16 mouse cellular contexts compared by ENCODE assay signal in genomic region chr10:43648815-43649447, GRCm38 (mm10).
A peak's percentile ranks its signal among the peaks of the same experiment; 100 is the strongest.
DNase-seq lines count a peak whose midpoint lies in the region; ATAC-seq and TF ChIP-seq lines count a peak whose summit lies in the region.
"Had no signal": no experiment of that assay in that cellular context is flagged by ENCODE, and none has a peak within 500 bp of the region (broad histone marks: within the 10 kb centered on the region; RNA-seq: fewer than 3 reads in every experiment).

No protein-coding gene starts in this region.

- no peak overlapping the region for H3K4me3 ChIP-seq in heart, embryonic 13.5 days
- no peak overlapping the region for H3K4me3 ChIP-seq in liver, embryonic 14.5 days (ENCODE audit: insufficient read depth in 1 of 2, low read depth in 2 of 2, low read length in 2 of 2)
- H3K4me3 ChIP-seq: heart, embryonic 15.5 days; kidney, embryonic 15.5 days; midbrain, embryonic 10.5 days; neural tube, embryonic 13.5 days had no signal

- WGBS in heart, embryonic 13.5 days, result 38% methylated on average over 6 of the region's 6 CpGs
- WGBS in liver, embryonic 14.5 days (ENCODE audit: insufficient replicate concordance), result 37% methylated on average over 6 of the region's 6 CpGs

- H3K36me3 ChIP-seq in heart, embryonic 13.5 days, result no peaks in the 10 kb centered on the region
- no peaks in the 10 kb centered on the region for H3K36me3 ChIP-seq in liver, embryonic 14.5 days (replicated peaks; ENCODE audit: control insufficient read depth, insufficient read depth, low read depth)
- H3K36me3 ChIP-seq: heart, embryonic 15.5 days; kidney, embryonic 15.5 days; midbrain, embryonic 10.5 days; neural tube, embryonic 13.5 days had no signal

- peak overlapping the region; percentile 44; the same call in 1 of the 2 replicates for H3K27ac ChIP-seq in heart, embryonic 13.5 days (replicated peaks)
- H3K27ac ChIP-seq in liver, embryonic 14.5 days, result peak overlapping the region; percentile 75
- H3K27ac ChIP-seq: heart, embryonic 15.5 days; kidney, embryonic 15.5 days; midbrain, embryonic 10.5 days; neural tube, embryonic 13.5 days had no signal

- TF ChIP-seq EP300 in liver, embryonic 14.5 days (IDR thresholded peaks at IDR 0.05; ENCODE audit: low read depth), result peak; percentile 20; the same call in 1 of the 2 replicates

- DNase-seq in heart, postnatal 10 days, result no peak
- no peak for DNase-seq in liver, embryonic 14.5 days (ENCODE audit: low read depth in 3 of 3, low spot score in 3 of 3)
- DNase-seq in yolk sac, embryonic 10.5 days (ENCODE audit: low spot score), result no peak
- DNase-seq in cerebellum, postnatal 14 days, result no peak
- DNase-seq in kidney, postnatal 10 days, result no peak
- DNase-seq: cerebellum, postnatal 36 days; left cerebral cortex, postnatal 4 days; lung, adult 18-20 months; lung, postnatal 36 days had no signal

- H3K9ac ChIP-seq in heart, embryonic 13.5 days, result no peak overlapping the region
- H3K9ac ChIP-seq in liver, embryonic 14.5 days (replicated peaks), result peak overlapping the region; percentile 34
- H3K9ac ChIP-seq: heart, embryonic 15.5 days; kidney, embryonic 15.5 days; neural tube, embryonic 13.5 days had no signal

- intact Hi-C loops in heart, postnatal 10 days (cut with DNase I), result no loop called here

- H3K27me3 ChIP-seq in heart, embryonic 13.5 days (replicated peaks), result no peaks in the 10 kb centered on the region
- H3K27me3 ChIP-seq in liver, embryonic 14.5 days (ENCODE audit: control insufficient read depth, insufficient read depth, low read length), result no peaks in the 10 kb centered on the region
- H3K27me3 ChIP-seq: heart, embryonic 15.5 days; kidney, embryonic 15.5 days; neural tube, embryonic 13.5 days had no signal

- no peaks in the 10 kb centered on the region for H3K9me3 ChIP-seq in heart, embryonic 13.5 days
- H3K9me3 ChIP-seq in liver, embryonic 14.5 days (ENCODE audit: control insufficient read depth, low read length), result no peaks in the 10 kb centered on the region
- H3K9me3 ChIP-seq: heart, embryonic 15.5 days; kidney, embryonic 15.5 days; midbrain, embryonic 10.5 days; neural tube, embryonic 13.5 days had no signal

- ATAC-seq in heart, embryonic 13.5 days (ENCODE audit: extremely low read depth, insufficient number of reproducible peaks, low FRiP score, low TSS enrichment), result no peak
- ATAC-seq in erythroblast, adult 5-6 weeks (replicated peaks; ENCODE audit: low FRiP score, poor library complexity, severe bottlenecking), result peak; percentile 63
- peak; percentile 62 for ATAC-seq in liver, embryonic 14.5 days (ENCODE audit: insufficient read depth)
- ATAC-seq: intestine, embryonic 16.5 days had no signal

- H3K4me1 ChIP-seq in heart, embryonic 13.5 days, result peaks cover 33% of the 10 kb centered on the region
- H3K4me1 ChIP-seq in liver, embryonic 14.5 days (replicated peaks; ENCODE audit: control insufficient read depth in 2 of 2, insufficient read depth in 2 of 2, low read length in 1 of 2), result peaks cover 35 to 45% of the 10 kb centered on the region in 2 experiments
- H3K4me1 ChIP-seq: neural tube, embryonic 13.5 days had no signal

- H3K4me2 ChIP-seq in heart, embryonic 13.5 days, result no peak overlapping the region
- H3K4me2 ChIP-seq in liver, embryonic 14.5 days (ENCODE audit: low read depth), result no peak overlapping the region
- H3K4me2 ChIP-seq: heart, embryonic 15.5 days; kidney, embryonic 15.5 days; neural tube, embryonic 13.5 days had no signal

- TF ChIP-seq CTCF in liver, embryonic 14.5 days (IDR thresholded peaks at IDR 0.05; ENCODE audit: low read depth), result no peak
